Mouse (Mus musculus) heart, postnatal 0 days (tissue): ENCODE results near the gene Acsf3. TPM values are rescaled to one million over a fixed set of nuclear protein-coding genes. Genes with fewer than 3 reads are reported as not detected.

Experiments used
- ATAC-seq: fragments of 200-750 bp; cut with Nextera tagmentation; 2 replicates; pipeline ENCODE4 v1.8.0; 2017; ENCODE audit warnings: low read depth, moderate number of reproducible peaks, moderate library complexity; ENCODE audit not compliant: insufficient read depth
- DNase-seq: peaks from one replicate; pipeline ENCODE4 v3.0.0-alpha.2; 2016; ENCODE audit warnings: low spot score
- H3K27ac ChIP-seq: fragments of 300-500 bp; sonication (generic); 2 replicates; pipeline ENCODE4 v1.5.1; 2014; ENCODE audit warnings: low read depth, mild to moderate bottlenecking
- H3K27me3 ChIP-seq: fragments of 300-500 bp; sonication (generic); 2 replicates; pipeline ENCODE4 v1.6.1; 2014; ENCODE audit warnings: low read length, mixed read lengths; ENCODE audit not compliant: control insufficient read depth, insufficient read depth
- H3K36me3 ChIP-seq: fragments of 300-500 bp; sonication (generic); replicated peaks from 2 replicates; pipeline ENCODE4 v1.6.1; 2014; ENCODE audit warnings: low read length, mixed read lengths; ENCODE audit not compliant: control insufficient read depth, insufficient read depth
- H3K4me1 ChIP-seq: fragments of 300-500 bp; sonication (generic); 2 replicates; pipeline ENCODE4 v1.6.1; 2014; ENCODE audit warnings: antibody characterized with exemption; ENCODE audit not compliant: control insufficient read depth, insufficient read depth
- H3K4me2 ChIP-seq: fragments of 300-500 bp; sonication (generic); 2 replicates; pipeline ENCODE4 v1.6.1; 2014; ENCODE audit warnings: low read depth, mild to moderate bottlenecking, low read length, moderate library complexity
- H3K4me3 ChIP-seq: fragments of 300-500 bp; sonication (generic); 2 replicates; pipeline ENCODE4 v1.5.1; 2014; ENCODE audit warnings: low read depth, low read length
- H3K9ac ChIP-seq: fragments of 300-500 bp; sonication (generic); replicated peaks from 2 replicates; pipeline ENCODE4 v1.6.1; 2014; ENCODE audit warnings: low read depth, low read length, mixed read lengths
- H3K9me3 ChIP-seq: fragments of 300-500 bp; sonication (generic); replicated peaks from 2 replicates; pipeline ENCODE4 v1.6.1; 2016; ENCODE audit warnings: low read length; ENCODE audit not compliant: control insufficient read depth
- CTCF ChIP-seq: IDR thresholded peaks from 2 replicates; pipeline ENCODE4 v1.5.1; 2016; ENCODE audit warnings: antibody characterized with exemption, control low read depth, low read depth
- EP300 ChIP-seq: IDR thresholded peaks from 2 replicates; pipeline ENCODE4 v1.6.1; 2016; ENCODE audit warnings: antibody characterized with exemption, low read depth
- WGBS: fragments of 180-500 bp; shearing (Covaris S2); extraction: QIAGEN DNeasy Blood & Tissue Kit; methylation state at CpG from one replicate; pipeline ENCODE4 v1.1.7; 2014; 5-methylcytosine and 5-hydroxymethylcytosine counted together
- polyA plus RNA-seq: library from polyadenylated mRNA; unstranded; fragments of >200 nt; fragmentation: Nextera tagmentation; extraction: Ambion mirVana; gene quantifications from 2 replicates; pipeline ENCODE4 v1.2.1, GENCODE M21; 2015
- total RNA-seq: library from RNA; depleted of rRNA; stranded (reverse); fragments of >200 nt; gene quantifications from 2 replicates; pipeline ENCODE4 v1.2.3, GENCODE M21; 2014; ENCODE audit warnings: low replicate concordance

Acsf3 gene
- total and polyA plus RNA-seq, 2 experiments from 2014 or later = 17.7 to 19.3 TPM

DNA sequence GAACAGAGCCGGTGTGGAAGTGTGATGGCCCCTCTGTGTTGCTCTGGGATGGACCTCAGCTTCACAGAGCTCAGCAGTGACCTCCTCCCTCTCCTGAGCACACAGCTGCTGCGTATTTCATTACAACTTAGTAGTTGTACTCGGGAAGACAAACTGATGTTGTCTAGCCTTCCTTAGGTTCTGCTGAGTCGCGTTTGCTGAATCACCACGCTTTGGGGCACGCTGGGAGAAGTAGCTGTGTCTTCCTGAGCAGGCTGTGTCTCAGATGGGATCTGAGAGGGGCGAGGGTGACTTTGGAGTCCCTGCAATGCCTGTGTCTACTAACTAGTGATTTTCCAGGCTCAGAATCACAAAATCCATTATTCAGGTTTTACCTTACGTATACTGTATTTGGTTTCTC is 4.0 kb downstream of the Acsf3 start:
- no peak overlapping the region for H3K4me3 ChIP-seq
- H3K9me3 ChIP-seq = no peaks in the 10 kb centered on the region
- H3K9ac ChIP-seq = 0 out of 2 replicates have a peak overlapping the region, but pooled peaks have one; percentile 7
- peaks cover 22% of the 10 kb centered on the region for H3K36me3 ChIP-seq
- ATAC-seq (no peak), DNase-seq (no peak)
- WGBS = 72% methylated on average over 9 of the region's 9 CpGs
- TF ChIP-seq CTCF = no peak
- TF ChIP-seq EP300 = no peak
- H3K4me1 ChIP-seq = peaks cover 5% of the 10 kb centered on the region
- H3K27ac ChIP-seq = no peak overlapping the region
- H3K27me3 ChIP-seq = no peaks in the 10 kb centered on the region
- H3K4me2 ChIP-seq = no peak overlapping the region

GRCm38 (mm10) chr8:122784756-122785155 is 9.5 kb downstream of the Acsf3 start:
- H3K36me3 ChIP-seq = peaks cover 60% of the 10 kb centered on the region
- H3K27ac ChIP-seq = no peak overlapping the region
- TF ChIP-seq EP300 = no peak
- no peak for TF ChIP-seq CTCF
- no peak overlapping the region for H3K4me3 ChIP-seq
- no peak overlapping the region for H3K9ac ChIP-seq
- H3K4me2 ChIP-seq = no peak overlapping the region
- WGBS = 84% methylated on average over 1 of the region's 1 CpGs
- H3K27me3 ChIP-seq = no peaks in the 10 kb centered on the region
- no peaks in the 10 kb centered on the region for H3K4me1 ChIP-seq
- ATAC-seq (no peak), DNase-seq (no peak)
- H3K9me3 ChIP-seq = no peaks in the 10 kb centered on the region

- no peak overlapping the region for H3K27ac ChIP-seq
- peaks cover 7% of the 10 kb centered on the region; the same call in 1 of the 2 replicates for H3K4me1 ChIP-seq
- 98% methylated on average over 5 of the region's 5 CpGs for WGBS
- no peak for TF ChIP-seq CTCF
- no peak for TF ChIP-seq EP300
- ATAC-seq (no peak), DNase-seq (no peak)
- H3K4me3 ChIP-seq = no peak overlapping the region
- no peaks in the 10 kb centered on the region for H3K27me3 ChIP-seq
- H3K4me2 ChIP-seq = no peak overlapping the region
- H3K9ac ChIP-seq = no peak overlapping the region
- H3K9me3 ChIP-seq = no peaks in the 10 kb centered on the region
- H3K36me3 ChIP-seq = peaks cover 41% of the 10 kb centered on the region
These were observed 14.5 kb downstream of the Acsf3 start for GRCm38 (mm10) chr8:122789796-122790195.

DNA sequence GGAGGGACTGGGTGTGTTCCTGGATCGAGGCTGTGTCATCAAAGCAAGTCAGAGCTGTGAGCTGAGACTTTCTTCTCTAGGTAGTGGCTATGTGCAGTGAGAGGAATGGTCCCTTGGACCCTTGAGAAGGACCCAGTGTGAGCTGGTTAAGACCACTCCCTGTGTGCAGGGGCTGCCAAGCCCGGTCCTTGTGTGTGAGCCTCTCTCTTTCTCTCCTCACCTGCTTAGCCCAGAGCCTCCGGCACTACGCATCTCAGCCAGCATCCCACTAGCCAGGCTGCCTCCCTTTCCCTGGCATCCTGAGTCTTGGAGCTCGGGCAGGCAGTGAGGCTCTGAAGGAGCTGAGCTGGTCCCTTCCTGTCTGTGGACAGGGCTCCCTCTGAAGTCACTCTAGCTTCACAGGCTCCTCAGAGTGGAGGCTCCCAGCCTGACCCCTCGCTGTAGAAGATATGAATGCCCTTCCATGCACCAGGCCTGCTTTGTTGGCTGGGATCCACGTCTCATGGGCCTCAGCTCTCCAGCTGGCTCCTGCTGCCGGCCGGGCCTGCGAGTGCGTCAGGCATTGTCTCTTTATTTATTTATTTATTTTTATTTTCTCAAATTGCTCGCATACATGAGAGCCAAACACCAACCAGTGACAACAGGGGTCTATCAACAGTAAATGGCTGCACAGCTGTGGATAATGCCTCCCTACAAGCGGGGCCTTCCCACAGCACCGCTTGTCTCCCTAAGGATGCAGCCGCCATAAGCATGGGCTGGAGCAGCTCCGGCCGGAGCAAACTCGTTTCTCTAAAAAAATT is 18.3 kb downstream of the Acsf3 start:
- Histone ChIP-seq H3K9ac (no peak overlapping the region), H3K9me3 (no peaks in the 10 kb centered on the region), H3K36me3 (0 out of 2 replicates have a peak, but pooled peaks cover 17% of the 10 kb centered on the region), H3K4me3 (no peak overlapping the region), H3K4me2 (no peak overlapping the region), H3K27ac (no peak overlapping the region), H3K4me1 (peaks cover 7% of the 10 kb centered on the region; the same call in 1 of the 2 replicates), H3K27me3 (no peaks in the 10 kb centered on the region)
- 52% methylated on average over 18 of the region's 18 CpGs for WGBS
- TF ChIP-seq CTCF (peak; percentile 41), EP300 (no peak)
- DNase-seq = peak; percentile 76
- ATAC-seq = peak; percentile 91

- Histone ChIP-seq H3K4me3 (no peak overlapping the region), H3K27me3 (no peaks in the 10 kb centered on the region), H3K27ac (no peak overlapping the region), H3K4me2 (no peak overlapping the region), H3K4me1 (peaks cover 7% of the 10 kb centered on the region; the same call in 1 of the 2 replicates), H3K9ac (no peak overlapping the region), H3K36me3 (0 out of 2 replicates have a peak, but pooled peaks cover 14% of the 10 kb centered on the region), H3K9me3 (no peaks in the 10 kb centered on the region)
- TF ChIP-seq EP300 (no peak), CTCF (no peak)
- ATAC-seq = no peak
- DNase-seq = no peak
- 83% methylated on average over 5 of the region's 5 CpGs for WGBS
These were observed 18.8 kb downstream of the Acsf3 start for GRCm38 (mm10) chr8:122794175-122794454.
